Mouse (Mus musculus): ENCODE measurements around the gene Bdkrb1. TPM values are rescaled to one million over a fixed set of nuclear protein-coding genes. Genes with fewer than 3 reads are reported as not detected.

Gene Bdkrb1
- total RNA-seq (2012; rRNA removed) = not detected in 2 replicates

- Histone ChIP-seq H3K9me3 (ENCODE audit: control insufficient read depth, insufficient read depth, low read depth, low read length) (no peaks in the 10 kb centered on the region), H3K4me1 (ENCODE audit: control insufficient read depth in 2 of 2, insufficient read depth in 2 of 2, low read length in 2 of 2, poor library complexity in 1 of 2) (peaks cover 0 to 7% of the 10 kb centered on the region in 2 experiments; a peak in 3 of 4 replicates), H3K4me3 (ENCODE audit: insufficient read depth in 1 of 2, low read depth in 1 of 2, low read length in 2 of 2, poor library complexity in 1 of 2, severe bottlenecking in 1 of 2) (no peak within 1 kb of the TSS), H3K9ac (ENCODE audit: insufficient read depth, low read depth, low read length, poor library complexity, severe bottlenecking) (no peak within 1 kb of the TSS), H3K36me3 (ENCODE audit: control insufficient read depth, insufficient read depth, low read length, poor library complexity, severe bottlenecking) (no peaks in the 10 kb centered on the region), H3K27ac (ENCODE audit: insufficient read depth, low read depth, low read length, poor library complexity, severe bottlenecking) (no peak within 1 kb of the TSS)
- no peak for DNase-seq (ENCODE audit: low read depth, low spot score)
- TF ChIP-seq ZNF384 (IDR thresholded peaks at IDR 0.05; ENCODE audit: low read depth, low read length) (no peak), HCFC1 (IDR thresholded peaks at IDR 0.05; ENCODE audit: borderline replicate concordance, insufficient read depth, low read length) (no peak), MAFK (IDR thresholded peaks at IDR 0.05; ENCODE audit: insufficient read depth, low read depth, low read length) (no peak)
- in situ Hi-C loops (cut with MboI; ENCODE audit: low sequenced_read_pairs in 2 of 2, unreplicated experiment in 2 of 2) = no loop called here
Observed at GRCm38 (mm10) chr12:105602581-105603210, at the start of gene Bdkrb1. TSS of gene Bdkrb1 (plus strand) at chr12:105603085.

- Histone ChIP-seq H3K36me3 (ENCODE audit: control insufficient read depth, insufficient read depth, low read length, poor library complexity, severe bottlenecking) (no peaks in the 10 kb centered on the region), H3K9me3 (ENCODE audit: control insufficient read depth, insufficient read depth, low read depth, low read length) (no peaks in the 10 kb centered on the region), H3K4me1 (ENCODE audit: control insufficient read depth in 2 of 2, insufficient read depth in 2 of 2, low read length in 2 of 2, poor library complexity in 1 of 2) (peaks cover 8 to 13% of the 10 kb centered on the region in 2 experiments; a peak in 2 of 4 replicates), H3K27ac (ENCODE audit: insufficient read depth, low read depth, low read length, poor library complexity, severe bottlenecking) (peak overlapping the region; percentile 22; the same call in 1 of the 2 replicates), H3K9ac (ENCODE audit: insufficient read depth, low read depth, low read length, poor library complexity, severe bottlenecking) (no peak overlapping the region), H3K4me3 (ENCODE audit: insufficient read depth in 1 of 2, low read depth in 1 of 2, low read length in 2 of 2, poor library complexity in 1 of 2, severe bottlenecking in 1 of 2) (no peak overlapping the region)
- DNase-seq (ENCODE audit: low read depth, low spot score) = no peak
- in situ Hi-C loops (cut with MboI; ENCODE audit: low sequenced_read_pairs in 2 of 2, unreplicated experiment in 2 of 2) = no loop called here
- TF ChIP-seq ZNF384 (IDR thresholded peaks at IDR 0.05; ENCODE audit: low read depth, low read length) (no peak), HCFC1 (IDR thresholded peaks at IDR 0.05; ENCODE audit: borderline replicate concordance, insufficient read depth, low read length) (no peak), MAFK (IDR thresholded peaks at IDR 0.05; ENCODE audit: insufficient read depth, low read depth, low read length) (no peak), ZC3H11A (IDR thresholded peaks at IDR 0.05; ENCODE audit: borderline replicate concordance, low read depth, low read length) (no peak)
Observed at GRCm38 (mm10) chr12:105554151-105554772, 48.6 kb upstream of the Bdkrb1 start.

- DNase-seq (ENCODE audit: low read depth, low spot score) = no peak
- in situ Hi-C loops (cut with MboI; ENCODE audit: low sequenced_read_pairs in 2 of 2, unreplicated experiment in 2 of 2) = no loop called here
Observed at GRCm38 (mm10) chr12:105555172-105555571, 47.7 kb upstream of the Bdkrb1 start.

GRCm38 (mm10) chr12:105557250-105557925, 45.5 kb upstream of the Bdkrb1 start:
- in situ Hi-C loops (cut with MboI; ENCODE audit: low sequenced_read_pairs in 2 of 2, unreplicated experiment in 2 of 2) = no loop called here
- TF ChIP-seq MAFK (IDR thresholded peaks at IDR 0.05; ENCODE audit: insufficient read depth, low read depth, low read length) (no peak), ZNF384 (IDR thresholded peaks at IDR 0.05; ENCODE audit: low read depth, low read length) (no peak), ZC3H11A (IDR thresholded peaks at IDR 0.05; ENCODE audit: borderline replicate concordance, low read depth, low read length) (no peak), HCFC1 (IDR thresholded peaks at IDR 0.05; ENCODE audit: borderline replicate concordance, insufficient read depth, low read length) (no peak), CHD2 (IDR thresholded peaks at IDR 0.05; ENCODE audit: low read depth, low read length) (no peak)
- no peak overlapping the region for H3K9ac ChIP-seq (ENCODE audit: insufficient read depth, low read depth, low read length, poor library complexity, severe bottlenecking)

More at GRCm38 (mm10) chr12:105555172-105555571, 47.7 kb upstream of the Bdkrb1 start:
- no peaks in the 10 kb centered on the region for H3K36me3 ChIP-seq (ENCODE audit: control insufficient read depth, insufficient read depth, low read length, poor library complexity, severe bottlenecking)
- H3K27ac ChIP-seq (ENCODE audit: insufficient read depth, low read depth, low read length, poor library complexity, severe bottlenecking) = no peak overlapping the region
- no peak overlapping the region for H3K9ac ChIP-seq (ENCODE audit: insufficient read depth, low read depth, low read length, poor library complexity, severe bottlenecking)
- no peak overlapping the region for H3K4me3 ChIP-seq (ENCODE audit: insufficient read depth in 1 of 2, low read depth in 1 of 2, low read length in 2 of 2, poor library complexity in 1 of 2, severe bottlenecking in 1 of 2)
- H3K9me3 ChIP-seq (ENCODE audit: control insufficient read depth, insufficient read depth, low read depth, low read length) = no peaks in the 10 kb centered on the region
- TF ChIP-seq ZNF384 (IDR thresholded peaks at IDR 0.05; ENCODE audit: low read depth, low read length) = no peak
- no peak for TF ChIP-seq CHD2 (IDR thresholded peaks at IDR 0.05; ENCODE audit: low read depth, low read length)
- peaks cover 8 to 13% of the 10 kb centered on the region in 2 experiments; a peak in 2 of 4 replicates for H3K4me1 ChIP-seq (ENCODE audit: control insufficient read depth in 2 of 2, insufficient read depth in 2 of 2, low read length in 2 of 2, poor library complexity in 1 of 2)

More at GRCm38 (mm10) chr12:105557250-105557925, 45.5 kb upstream of the Bdkrb1 start:
- no peak for DNase-seq (ENCODE audit: low read depth, low spot score)
- Histone ChIP-seq H3K36me3 (ENCODE audit: control insufficient read depth, insufficient read depth, low read length, poor library complexity, severe bottlenecking) (no peaks in the 10 kb centered on the region), H3K4me1 (ENCODE audit: control insufficient read depth in 2 of 2, insufficient read depth in 2 of 2, low read length in 2 of 2, poor library complexity in 1 of 2) (peaks cover 8 to 13% of the 10 kb centered on the region in 2 experiments; a peak in 2 of 4 replicates), H3K4me3 (ENCODE audit: insufficient read depth in 1 of 2, low read depth in 1 of 2, low read length in 2 of 2, poor library complexity in 1 of 2, severe bottlenecking in 1 of 2) (no peak overlapping the region), H3K9me3 (ENCODE audit: control insufficient read depth, insufficient read depth, low read depth, low read length) (no peaks in the 10 kb centered on the region), H3K27ac (ENCODE audit: insufficient read depth, low read depth, low read length, poor library complexity, severe bottlenecking) (no peak overlapping the region)
